Mouse (Mus musculus) bone marrow, adult 2 months (tissue): Measurements from ENCODE around the gene En2.

Experiments
- CTCF ChIP-seq: fragments of 200-500 bp; IDR thresholded peaks from 2 replicates; pipeline ENCODE4 v1.5.1; 2011; ENCODE audit warnings: low read length, control low read depth; ENCODE audit not compliant: control insufficient read depth, insufficient read depth
- POLR2A ChIP-seq: fragments of 200-500 bp; IDR thresholded peaks from 2 replicates; pipeline ENCODE4 v1.6.1; 2011; ENCODE audit warnings: low read depth, mild to moderate bottlenecking, control low read depth, low read length, borderline replicate concordance; ENCODE audit not compliant: control insufficient read depth

DNA sequence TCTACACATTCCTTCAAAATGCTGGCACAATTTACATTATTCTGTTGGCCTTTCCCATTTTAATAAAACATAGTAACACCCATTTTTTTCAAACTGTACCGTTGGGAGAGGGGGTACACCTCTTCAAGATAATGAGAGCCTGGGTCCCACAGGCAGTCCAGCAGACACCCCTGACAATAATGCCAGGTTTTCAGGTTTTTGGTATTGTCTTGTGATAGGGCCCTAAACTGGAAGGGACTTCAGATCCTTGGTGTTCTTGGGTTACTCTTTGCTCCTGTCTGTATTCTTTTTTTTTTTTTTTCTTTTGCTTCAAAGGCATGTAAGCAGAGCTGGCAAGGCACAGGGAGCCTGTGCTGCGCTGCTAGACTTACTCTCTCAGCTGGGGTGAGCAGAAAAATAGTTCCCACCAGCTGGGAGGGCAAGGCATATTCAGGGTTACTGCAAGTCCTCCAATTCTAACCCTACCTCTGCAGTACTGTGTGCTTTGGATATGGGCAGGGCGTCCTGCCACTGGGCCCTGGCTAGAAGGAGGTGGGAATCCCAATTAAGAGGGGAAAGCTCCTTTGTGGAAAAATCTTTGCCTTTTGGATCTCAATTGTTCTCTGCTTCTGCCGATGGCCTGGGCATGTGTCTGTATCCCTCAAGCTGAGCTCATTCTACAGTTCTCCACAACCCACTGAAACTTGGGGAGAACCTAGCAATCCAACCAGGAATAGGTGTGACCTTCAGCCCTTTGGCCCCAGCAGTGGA, 7.6 kb downstream of the En2 start:
- TF ChIP-seq CTCF (no peak), POLR2A (no peak)
